Mouse (Mus musculus): ENCODE results near the gene Strip2.

GRCm38 (mm10) chr6:29941036-29941435, 24.2 kb downstream of the Strip2 start:
- TF ChIP-seq POU5F1 (IDR thresholded peaks at IDR 0.05; ENCODE audit: borderline replicate concordance, low read length) (no peak), CTCF (conservative IDR thresholded peaks at IDR 0.05; ENCODE audit: low read length) (no peak), NANOG (IDR thresholded peaks at IDR 0.05; ENCODE audit: borderline replicate concordance, low read length) (no peak)
